In genomic region chr13:103703386-103703785, GRCm38 (mm10) we compare ENCODE assay signal across 8 mouse cellular contexts.
DNase-seq lines count a peak whose midpoint lies in the region; ATAC-seq and TF ChIP-seq lines count a peak whose summit lies in the region.

No protein-coding gene starts in this region.

- peaks cover 12% of the 10 kb centered on the region for H3K9me3 ChIP-seq in E14TG2a.4 (ENCODE audit: low read length)
- H3K9me3 ChIP-seq in forebrain, embryonic 14.5 days (replicated peaks; ENCODE audit: control insufficient read depth, low read length): no peaks in the 10 kb centered on the region
- no peaks in the 10 kb centered on the region for H3K9me3 ChIP-seq in lung, embryonic 15.5 days

- TF ChIP-seq POLR2A in brain, embryonic 14.5 days (IDR thresholded peaks at IDR 0.05; ENCODE audit: borderline replicate concordance, extremely low read depth, insufficient read depth, insufficient read length, poor library complexity, severe bottlenecking): no peak

- H3K4me1 ChIP-seq in E14TG2a.4 (replicated peaks; ENCODE audit: low read depth, low read length): 0 out of 2 replicates have a peak, but pooled peaks cover 3% of the 10 kb centered on the region
- no peaks in the 10 kb centered on the region for H3K4me1 ChIP-seq in forebrain, embryonic 14.5 days (ENCODE audit: control insufficient read depth, insufficient read depth, low read length)
- H3K4me1 ChIP-seq in lung, embryonic 15.5 days: 0 out of 2 replicates have a peak, but pooled peaks cover 2% of the 10 kb centered on the region

- no peak overlapping the region for H3K4me3 ChIP-seq in E14TG2a.4 (replicated peaks; ENCODE audit: low read length)
- H3K4me3 ChIP-seq in forebrain, embryonic 14.5 days (ENCODE audit: low read depth, low read length): no peak overlapping the region
- no peak overlapping the region for H3K4me3 ChIP-seq in layer of hippocampus, adult 2 months
- no peak overlapping the region for H3K4me3 ChIP-seq in lung, embryonic 15.5 days

- H3K4me2 ChIP-seq in forebrain, embryonic 14.5 days (ENCODE audit: low read length): no peak overlapping the region
- no peak overlapping the region for H3K4me2 ChIP-seq in lung, embryonic 15.5 days

- TF ChIP-seq CTCF in E14TG2a.4 (conservative IDR thresholded peaks at IDR 0.05; ENCODE audit: low read length): peak; percentile 47
- TF ChIP-seq CTCF in brain, embryonic 14.5 days (IDR thresholded peaks at IDR 0.05; ENCODE audit: borderline replicate concordance, extremely low read depth, insufficient read depth, insufficient read length): peak; percentile 96
- peak; percentile 87 for TF ChIP-seq CTCF in layer of hippocampus, adult 2 months (conservative IDR thresholded peaks at IDR 0.05)

- WGBS in forebrain, embryonic 14.5 days: 43% methylated on average over 7 of the region's 7 CpGs
- 32% methylated on average over 7 of the region's 7 CpGs for WGBS in lung, embryonic 15.5 days

- intact Hi-C loops in heart, postnatal 36 days (cut with DNase I): loop anchor here (1.0 to 5.0 kb wide), 3 partner anchors 48 to 344 kb away; no protein-coding TSS in a partner anchor

- H3K27me3 ChIP-seq in E14TG2a.4 (ENCODE audit: insufficient read depth, low read length): no peaks in the 10 kb centered on the region
- H3K27me3 ChIP-seq in forebrain, embryonic 14.5 days (replicated peaks; ENCODE audit: control insufficient read depth, insufficient read depth, low read length): no peaks in the 10 kb centered on the region
- no peaks in the 10 kb centered on the region for H3K27me3 ChIP-seq in lung, embryonic 15.5 days

- H3K27ac ChIP-seq in forebrain, embryonic 14.5 days (ENCODE audit: low read depth, low read length): no peak overlapping the region
- H3K27ac ChIP-seq in layer of hippocampus, adult 2 months: no peak overlapping the region
- no peak overlapping the region for H3K27ac ChIP-seq in lung, embryonic 15.5 days

- ATAC-seq in forebrain, embryonic 14.5 days: peak; percentile 96
- ATAC-seq in lung, embryonic 15.5 days (ENCODE audit: borderline replicate concordance, extremely low read depth, low FRiP score, low TSS enrichment): peak; percentile 90; the same call in 1 of the 2 replicates

- no peak overlapping the region for H3K9ac ChIP-seq in forebrain, embryonic 14.5 days (ENCODE audit: low read length)
- H3K9ac ChIP-seq in lung, embryonic 15.5 days: no peak overlapping the region

- no peaks in the 10 kb centered on the region for H3K36me3 ChIP-seq in E14TG2a.4 (ENCODE audit: insufficient read depth, low read length)
- no peaks in the 10 kb centered on the region for H3K36me3 ChIP-seq in forebrain, embryonic 14.5 days (ENCODE audit: control insufficient read depth, insufficient read depth, low read length)
- no peaks in the 10 kb centered on the region for H3K36me3 ChIP-seq in lung, embryonic 15.5 days

- DNase-seq in brain, embryonic 14.5 days (ENCODE audit: low read depth): peak; percentile 94
- peak; percentile 94 for DNase-seq in forebrain, embryonic 14.5 days (ENCODE audit: low spot score)
- peak; percentile 79 to 81 for DNase-seq in heart, postnatal 36 days
- DNase-seq in layer of hippocampus, adult 2 months (ENCODE audit: low spot score in 2 of 2): peak; percentile 77 to 85
- peak; percentile 57 for DNase-seq in retina, adult 2 months (ENCODE audit: low read depth, low spot score)
- DNase-seq in thymus, postnatal 25 days: peak; percentile 61
